Mouse (Mus musculus) T-helper 17 cell (primary cell): Measurements from ENCODE around the gene Fbxw8.

Experiments used
- in situ Hi-C, 2 experiments: fragments of 300-600 bp; cut with MboI, MseI; formaldehyde crosslinking; loops; 1 replicate in 1 of 2; 2 replicates in 1 of 2; pipeline ENCODE4 v1.15.1; 2025; ENCODE audit warnings: high pct_unique_total_duplicates in 2 of 2

Gene Fbxw8

GRCm38 (mm10) chr5:118108124-118108793, 47.0 kb downstream of the Fbxw8 start:
- in situ Hi-C loops, result no loop called here

- in situ Hi-C loops, result no loop called here
These were observed 48.6 kb downstream of the Fbxw8 start for GRCm38 (mm10) chr5:118106667-118107066.

- in situ Hi-C loops, result no loop called here
These were observed 49.7 kb downstream of the Fbxw8 start for GRCm38 (mm10) chr5:118105536-118105935.

- in situ Hi-C loops, result no loop called here
These were observed 55.3 kb downstream of the Fbxw8 start for GRCm38 (mm10) chr5:118099870-118100478.

- in situ Hi-C loops, result no loop called here
These were observed 56.0 kb downstream of the Fbxw8 start for GRCm38 (mm10) chr5:118099069-118099869.

- in situ Hi-C loops, result no loop called here
These were observed 58.9 kb downstream of the Fbxw8 start for GRCm38 (mm10) chr5:118096317-118096716.

- in situ Hi-C loops, result no loop called here
These were observed 59.4 kb downstream of the Fbxw8 start for GRCm38 (mm10) chr5:118095849-118096248.

GRCm38 (mm10) chr5:118095433-118095832, 59.8 kb downstream of the Fbxw8 start:
- in situ Hi-C loops, result no loop called here

GRCm38 (mm10) chr5:118093321-118094035, 61.8 kb downstream of the Fbxw8 start:
- in situ Hi-C loops, result no loop called here

- in situ Hi-C loops, result no loop called here
These were observed 64.4 kb downstream of the Fbxw8 start for GRCm38 (mm10) chr5:118090837-118091236.

GRCm38 (mm10) chr5:118090101-118090500, 65.2 kb downstream of the Fbxw8 start:
- in situ Hi-C loops, result no loop called here

GRCm38 (mm10) chr5:118089102-118089501, 66.2 kb downstream of the Fbxw8 start:
- in situ Hi-C loops, result no loop called here

- in situ Hi-C loops, result no loop called here
These were observed 68.3 kb downstream of the Fbxw8 start for GRCm38 (mm10) chr5:118086956-118087355.

- in situ Hi-C loops, result no loop called here
These were observed 70.0 kb downstream of the Fbxw8 start for GRCm38 (mm10) chr5:118085313-118085712.

GRCm38 (mm10) chr5:118084171-118084727, 71.0 kb downstream of the Fbxw8 start:
- in situ Hi-C loops, result no loop called here

GRCm38 (mm10) chr5:118083060-118083638, 72.1 kb downstream of the Fbxw8 start:
- in situ Hi-C loops, result no loop called here

GRCm38 (mm10) chr5:118081996-118082395, 73.3 kb downstream of the Fbxw8 start:
- in situ Hi-C loops, result no loop called here

GRCm38 (mm10) chr5:118081374-118081949, 73.8 kb downstream of the Fbxw8 start:
- in situ Hi-C loops, result no loop called here

GRCm38 (mm10) chr5:118079839-118080250, 75.4 kb downstream of the Fbxw8 start:
- in situ Hi-C loops, result loop anchor here in 1 of 2 experiments (10.0 kb wide), 1 partner anchor 1495 kb away; no protein-coding TSS in a partner anchor

- in situ Hi-C loops, result loop anchor here in 1 of 2 experiments (10.0 kb wide), 1 partner anchor 1495 kb away; no protein-coding TSS in a partner anchor
These were observed 75.9 kb downstream of the Fbxw8 start for GRCm38 (mm10) chr5:118079354-118079753.
